Mouse (Mus musculus): ENCODE data around the gene Dgkd. TPM values are rescaled to one million over a fixed set of nuclear protein-coding genes. Genes with fewer than 3 reads are reported as not detected.
"Not testable (repeated sequence)": the region's sequence is repeated elsewhere in the genome, so short reads cannot be mapped to it uniquely, and the experiment has no call there.

The Dgkd gene
- polyA plus RNA-seq, 1 experiment from 2014 or later, result 9.1 TPM

DNA sequence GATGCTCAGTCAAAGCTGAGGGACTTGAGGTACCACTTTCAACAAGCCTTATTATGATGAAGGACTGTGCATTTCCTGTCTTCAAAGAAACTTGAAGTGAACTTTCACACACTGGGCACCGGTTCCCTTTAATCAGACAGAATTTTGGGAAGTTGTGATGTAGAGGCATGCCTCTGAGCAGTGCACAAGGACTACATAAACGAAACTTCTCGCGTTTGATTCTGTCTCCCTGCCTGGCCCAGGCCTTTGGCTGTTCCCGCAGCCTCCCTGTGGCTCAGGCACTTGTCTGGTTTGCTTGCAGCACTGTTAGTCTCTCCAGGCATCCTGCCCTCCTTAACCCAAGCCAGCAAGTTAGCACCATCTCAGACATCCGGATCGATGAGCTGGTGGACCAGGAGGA lies 39.4 kb upstream of the Dgkd start:
- DNase-seq (no peak), ATAC-seq (no peak)
- whole genome bisulfite sequencing (ENCODE audit: insufficient replicate concordance), result 51% methylated on average over 7 of the region's 7 CpGs
- H3K9me3 ChIP-seq (ENCODE audit: low read length), result no peaks in the 10 kb centered on the region
- no peaks in the 10 kb centered on the region for H3K36me3 ChIP-seq (replicated peaks; ENCODE audit: insufficient read depth, low read length)
- no peak overlapping the region for H3K27ac ChIP-seq (ENCODE audit: low read depth)
- no peak overlapping the region for H3K4me3 ChIP-seq (ENCODE audit: low read depth, low read length)
- no peaks in the 10 kb centered on the region for H3K27me3 ChIP-seq (ENCODE audit: insufficient read depth, low read length)
- TF ChIP-seq CTCF (IDR thresholded peaks at IDR 0.05; ENCODE audit: low read depth) (no peak), EP300 (IDR thresholded peaks at IDR 0.05; ENCODE audit: low read depth) (no peak)
- no peak overlapping the region for H3K9ac ChIP-seq (replicated peaks)
- no peaks in the 10 kb centered on the region for H3K4me1 ChIP-seq (ENCODE audit: insufficient read depth)
- H3K4me2 ChIP-seq (ENCODE audit: low read depth, low read length), result no peak overlapping the region

DNA sequence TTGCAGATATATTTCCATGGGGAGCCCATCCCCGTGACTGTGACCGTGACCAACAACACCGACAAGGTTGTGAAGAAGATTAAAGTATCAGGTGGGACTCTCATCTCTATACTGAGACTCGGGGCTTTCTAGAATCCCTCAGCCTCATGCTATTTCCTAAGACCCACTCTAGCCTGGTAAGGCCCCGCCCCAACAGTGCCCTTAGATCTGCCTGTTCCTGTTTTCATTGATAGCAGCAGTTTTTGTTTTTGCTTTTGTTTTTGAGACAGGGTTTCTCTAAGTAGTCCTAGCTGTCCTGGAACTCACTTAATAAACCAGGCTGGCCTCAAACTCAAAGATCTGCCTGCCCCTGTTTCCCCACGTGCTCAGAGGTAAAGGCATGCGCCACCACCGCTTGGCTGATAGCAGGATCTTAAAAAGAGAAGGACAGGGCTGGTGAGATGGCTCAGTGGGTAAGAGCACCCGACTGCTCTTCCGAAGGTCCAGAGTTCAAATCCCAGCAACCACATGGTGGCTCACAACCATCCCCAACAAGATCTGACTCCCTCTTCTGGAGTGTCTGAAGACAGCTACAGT lies 28.6 kb upstream of the Dgkd start:
- Histone ChIP-seq H3K9ac (replicated peaks) (no peak overlapping the region), H3K4me2 (ENCODE audit: low read depth, low read length) (no peak overlapping the region), H3K27ac (ENCODE audit: low read depth) (no peak overlapping the region), H3K4me3 (ENCODE audit: low read depth, low read length) (no peak overlapping the region), H3K4me1 (ENCODE audit: insufficient read depth) (peaks cover 10% of the 10 kb centered on the region), H3K36me3 (replicated peaks; ENCODE audit: insufficient read depth, low read length) (no peaks in the 10 kb centered on the region), H3K9me3 (ENCODE audit: low read length) (no peaks in the 10 kb centered on the region), H3K27me3 (ENCODE audit: insufficient read depth, low read length) (no peaks in the 10 kb centered on the region)
- 71% methylated on average over 10 of the region's 10 CpGs for WGBS (ENCODE audit: insufficient replicate concordance)
- DNase-seq (no peak), ATAC-seq (no peak)
- no peak for TF ChIP-seq CTCF (IDR thresholded peaks at IDR 0.05; ENCODE audit: low read depth)
- no peak for TF ChIP-seq EP300 (IDR thresholded peaks at IDR 0.05; ENCODE audit: low read depth)

DNA sequence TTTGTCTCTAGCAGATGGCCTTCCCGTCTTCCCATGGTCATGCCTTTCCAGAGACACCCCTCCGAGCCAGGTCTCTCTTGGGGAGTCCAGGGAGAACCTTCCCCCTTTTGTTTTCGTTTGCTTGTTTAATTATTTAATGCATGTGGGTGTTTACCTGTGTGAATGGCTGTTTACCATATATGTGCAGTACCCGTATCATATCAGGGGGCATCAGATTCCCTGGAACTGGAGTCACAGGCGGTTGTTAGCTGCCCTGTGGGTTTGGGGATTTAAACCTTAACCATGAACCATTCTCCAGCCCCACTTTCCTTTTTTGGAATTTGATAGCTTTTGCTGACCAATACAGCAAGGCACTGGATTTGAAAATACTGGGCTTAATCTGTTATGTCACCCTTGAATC lies 27.8 kb upstream of the Dgkd start:
- Histone ChIP-seq H3K4me1 (ENCODE audit: insufficient read depth) (peaks cover 16% of the 10 kb centered on the region), H3K9ac (replicated peaks) (no peak overlapping the region), H3K9me3 (ENCODE audit: low read length) (no peaks in the 10 kb centered on the region), H3K27me3 (ENCODE audit: insufficient read depth, low read length) (no peaks in the 10 kb centered on the region), H3K4me3 (ENCODE audit: low read depth, low read length) (no peak overlapping the region), H3K36me3 (replicated peaks; ENCODE audit: insufficient read depth, low read length) (no peaks in the 10 kb centered on the region), H3K4me2 (ENCODE audit: low read depth, low read length) (no peak overlapping the region), H3K27ac (ENCODE audit: low read depth) (no peak overlapping the region)
- ATAC-seq (no peak), DNase-seq (no peak)
- TF ChIP-seq CTCF (IDR thresholded peaks at IDR 0.05; ENCODE audit: low read depth), result no peak
- WGBS (ENCODE audit: insufficient replicate concordance), result 79% methylated on average over 5 of the region's 5 CpGs

DNA sequence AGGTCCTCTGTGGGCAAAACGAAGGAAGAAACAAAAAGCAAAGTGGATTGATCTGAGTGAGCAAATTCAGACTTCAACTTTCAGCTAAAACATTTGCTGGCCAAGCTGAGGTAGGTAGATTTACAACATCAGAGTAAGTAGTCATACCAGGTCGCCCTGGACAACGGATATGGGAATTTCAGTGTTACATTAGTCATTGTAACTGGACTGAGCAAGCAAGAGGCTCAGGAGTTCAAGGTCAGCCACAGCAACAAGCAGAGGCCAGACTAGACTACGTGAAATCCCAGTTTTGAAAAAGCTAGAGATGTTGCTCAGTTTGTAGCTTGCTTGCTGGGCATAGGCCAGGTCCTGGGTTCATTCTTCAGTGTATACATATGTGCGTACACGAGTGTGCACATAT lies 27.1 kb upstream of the Dgkd start:
- H3K4me2 ChIP-seq (ENCODE audit: low read depth, low read length), result no peak overlapping the region
- ATAC-seq (no peak), DNase-seq (no peak)
- H3K9me3 ChIP-seq (ENCODE audit: low read length), result no peaks in the 10 kb centered on the region
- H3K4me3 ChIP-seq (ENCODE audit: low read depth, low read length), result no peak overlapping the region
- TF ChIP-seq CTCF (IDR thresholded peaks at IDR 0.05; ENCODE audit: low read depth), result no peak
- TF ChIP-seq EP300 (IDR thresholded peaks at IDR 0.05; ENCODE audit: low read depth), result no peak
- H3K4me1 ChIP-seq (ENCODE audit: insufficient read depth), result peaks cover 16% of the 10 kb centered on the region
- no peaks in the 10 kb centered on the region for H3K27me3 ChIP-seq (ENCODE audit: insufficient read depth, low read length)
- no peak overlapping the region for H3K9ac ChIP-seq (replicated peaks)
- H3K27ac ChIP-seq (ENCODE audit: low read depth), result no peak overlapping the region
- no peaks in the 10 kb centered on the region for H3K36me3 ChIP-seq (replicated peaks; ENCODE audit: insufficient read depth, low read length)
- WGBS (ENCODE audit: insufficient replicate concordance), result 70% methylated on average over 6 of the region's 6 CpGs

DNA sequence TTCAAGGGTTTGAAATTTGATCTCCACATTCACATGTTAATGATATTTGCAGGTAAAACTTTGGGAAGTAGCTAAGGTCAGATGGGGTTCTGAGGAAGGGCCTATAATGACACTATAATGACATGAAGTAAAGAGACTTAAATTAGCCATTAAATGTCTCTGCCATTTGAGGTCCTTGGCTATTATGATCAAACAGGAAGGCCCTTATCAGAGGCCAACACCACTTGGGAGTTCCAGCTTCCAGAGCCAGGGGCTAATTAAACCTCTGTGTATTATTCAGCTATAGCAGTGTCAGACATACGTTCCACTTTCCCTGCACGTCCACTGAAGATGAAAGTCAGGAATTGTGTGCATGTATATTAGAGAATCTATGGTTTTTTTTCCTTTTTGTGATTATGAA lies 26.6 kb upstream of the Dgkd start:
- Histone ChIP-seq H3K9me3 (ENCODE audit: low read length) (no peaks in the 10 kb centered on the region), H3K27me3 (ENCODE audit: insufficient read depth, low read length) (no peaks in the 10 kb centered on the region), H3K4me2 (ENCODE audit: low read depth, low read length) (no peak overlapping the region), H3K27ac (ENCODE audit: low read depth) (no peak overlapping the region), H3K9ac (replicated peaks) (no peak overlapping the region), H3K4me3 (ENCODE audit: low read depth, low read length) (no peak overlapping the region), H3K36me3 (replicated peaks; ENCODE audit: insufficient read depth, low read length) (no peaks in the 10 kb centered on the region), H3K4me1 (ENCODE audit: insufficient read depth) (peaks cover 16% of the 10 kb centered on the region)
- DNase-seq (no peak), ATAC-seq (no peak)
- TF ChIP-seq EP300 (IDR thresholded peaks at IDR 0.05; ENCODE audit: low read depth) (no peak), CTCF (IDR thresholded peaks at IDR 0.05; ENCODE audit: low read depth) (no peak)
- WGBS (ENCODE audit: insufficient replicate concordance), result 71% methylated on average over 2 of the region's 2 CpGs

DNA sequence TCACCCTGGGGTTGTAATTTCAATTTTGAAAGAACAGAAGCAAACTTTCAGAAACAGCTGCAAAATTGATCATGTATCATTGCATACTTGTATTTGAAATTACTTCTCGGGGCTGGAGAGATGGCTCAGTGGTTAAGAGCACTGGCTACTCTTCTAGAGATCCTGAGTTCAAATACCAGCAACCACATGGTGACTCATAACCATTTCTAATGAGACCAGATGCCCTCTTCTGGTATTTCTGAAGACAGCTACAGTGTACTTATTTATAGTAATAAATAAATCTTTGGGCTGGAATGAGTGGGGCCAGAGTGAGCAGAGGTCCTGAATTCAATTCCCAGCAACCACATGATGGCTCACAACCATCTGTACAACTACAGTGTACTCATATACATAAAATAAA lies 25.6 kb upstream of the Dgkd start:
- ATAC-seq; H3K4me2 ChIP-seq (ENCODE audit: low read depth, low read length); H3K36me3 ChIP-seq (replicated peaks; ENCODE audit: insufficient read depth, low read length); DNase-seq; H3K27me3 ChIP-seq (ENCODE audit: insufficient read depth, low read length); H3K9me3 ChIP-seq (ENCODE audit: low read length); H3K4me3 ChIP-seq (ENCODE audit: low read depth, low read length); H3K9ac ChIP-seq (replicated peaks): not testable (repeated sequence)
- H3K27ac ChIP-seq (ENCODE audit: low read depth), result 0 out of 2 replicates have a peak overlapping the region, but pooled peaks have one; percentile 86
- 74% methylated on average over 1 of the region's 1 CpGs for WGBS (ENCODE audit: insufficient replicate concordance)
- H3K4me1 ChIP-seq (ENCODE audit: insufficient read depth), result peaks cover 16% of the 10 kb centered on the region

DNA sequence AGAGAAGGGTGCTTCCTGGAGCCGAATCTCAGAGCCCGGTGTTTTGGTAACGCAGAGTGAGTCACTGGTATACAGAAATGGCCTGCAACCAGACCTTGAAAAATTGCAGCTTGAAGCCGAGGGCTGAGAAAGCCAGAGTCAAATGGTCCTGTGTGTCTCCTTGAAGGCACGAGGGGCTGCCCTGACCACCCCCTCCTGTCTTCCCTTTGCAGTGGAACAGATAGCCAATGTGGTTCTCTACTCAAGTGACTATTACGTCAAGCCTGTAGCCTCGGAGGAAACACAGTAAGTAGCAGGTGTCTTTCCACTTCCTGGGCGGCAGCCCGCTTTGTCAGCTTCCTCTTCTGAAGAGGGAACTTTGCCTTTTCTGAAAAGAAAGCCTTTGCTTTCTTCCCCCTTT lies 24.9 kb upstream of the Dgkd start:
- DNase-seq (peak; percentile 56), ATAC-seq (peak; percentile 52)
- no peaks in the 10 kb centered on the region for H3K36me3 ChIP-seq (replicated peaks; ENCODE audit: insufficient read depth, low read length)
- no peak overlapping the region for H3K4me3 ChIP-seq (ENCODE audit: low read depth, low read length)
- no peaks in the 10 kb centered on the region for H3K9me3 ChIP-seq (ENCODE audit: low read length)
- no peak; the same call in 1 of the 2 replicates for TF ChIP-seq EP300 (IDR thresholded peaks at IDR 0.05; ENCODE audit: low read depth)
- TF ChIP-seq CTCF (IDR thresholded peaks at IDR 0.05; ENCODE audit: low read depth), result no peak
- WGBS (ENCODE audit: insufficient replicate concordance), result 31% methylated on average over 9 of the region's 9 CpGs
- H3K27ac ChIP-seq (ENCODE audit: low read depth), result peak overlapping the region; percentile 86
- peaks cover 16% of the 10 kb centered on the region for H3K4me1 ChIP-seq (ENCODE audit: insufficient read depth)
- H3K9ac ChIP-seq (replicated peaks), result no peak overlapping the region
- no peaks in the 10 kb centered on the region for H3K27me3 ChIP-seq (ENCODE audit: insufficient read depth, low read length)
- H3K4me2 ChIP-seq (ENCODE audit: low read depth, low read length), result peak overlapping the region; percentile 27

Measured in liver, postnatal 0 days (tissue).